Mouse (Mus musculus) splenic B cell, adult 2 months (primary cell): Measurements from ENCODE around the gene Kif22.
"Not testable (repeated sequence)": the region's sequence is repeated elsewhere in the genome, so short reads cannot be mapped to it uniquely, and the experiment has no call there.

Experiments used
- DNase-seq: peaks from one replicate; pipeline ENCODE4 v3.0.0-alpha.2; 2011; ENCODE audit warnings: low read depth, low spot score
- H3K27me3 ChIP-seq: 2 replicates; pipeline ENCODE4 v1.6.1; 2012; ENCODE audit warnings: mild to moderate bottlenecking, low read length, moderate library complexity, mixed read lengths; ENCODE audit not compliant: control insufficient read depth, poor library complexity, insufficient read depth, severe bottlenecking
- H3K36me3 ChIP-seq: 2 replicates; pipeline ENCODE4 v1.6.1; 2012; ENCODE audit warnings: mild to moderate bottlenecking, low read length, moderate library complexity, mixed read lengths; ENCODE audit not compliant: control insufficient read depth, poor library complexity, insufficient read depth, severe bottlenecking

Gene Kif22

GRCm38 (mm10) chr7:127041851-127042672 lies at the start of gene Kif22:
Gene Kif22 (minus strand): TSS chr7:127042471.
- no peaks in the 10 kb centered on the region for H3K36me3 ChIP-seq
- peak; percentile 88 for DNase-seq
- H3K27me3 ChIP-seq: no peaks in the 10 kb centered on the region

- peak; percentile 98 for DNase-seq
- Histone ChIP-seq H3K27me3 (no peaks in the 10 kb centered on the region), H3K36me3 (peaks cover 3% of the 10 kb centered on the region)
Measured at GRCm38 (mm10) chr7:127091114-127091896, 49.0 kb upstream of the Kif22 start, which contains the start of gene AI467606. Gene AI467606 (plus strand): TSS chr7:127091359.

GRCm38 (mm10) chr7:127090154-127091113 lies 48.2 kb upstream of the Kif22 start:
- DNase-seq: peak; percentile 44
- H3K27me3 ChIP-seq: no peaks in the 10 kb centered on the region
- H3K36me3 ChIP-seq: peaks cover 1% of the 10 kb centered on the region; the same call in 1 of the 2 replicates

GRCm38 (mm10) chr7:127088901-127089845 lies 46.9 kb upstream of the Kif22 start:
- peak; percentile 65 for DNase-seq
- Histone ChIP-seq H3K27me3 (no peaks in the 10 kb centered on the region), H3K36me3 (peaks cover 1% of the 10 kb centered on the region; the same call in 1 of the 2 replicates)

GRCm38 (mm10) chr7:127088083-127088482 lies 45.8 kb upstream of the Kif22 start:
- no peaks in the 10 kb centered on the region for H3K36me3 ChIP-seq
- no peaks in the 10 kb centered on the region for H3K27me3 ChIP-seq
- no peak for DNase-seq

- H3K36me3 ChIP-seq, DNase-seq, H3K27me3 ChIP-seq: not testable (repeated sequence)
Measured at GRCm38 (mm10) chr7:127087278-127088010, 45.2 kb upstream of the Kif22 start, which contains the start of gene Zg16. Gene Zg16 (minus strand): TSS chr7:127087328.

GRCm38 (mm10) chr7:127085751-127086150 lies 43.5 kb upstream of the Kif22 start:
- DNase-seq, H3K27me3 ChIP-seq, H3K36me3 ChIP-seq: not testable (repeated sequence)

- Histone ChIP-seq H3K27me3 (no peaks in the 10 kb centered on the region), H3K36me3 (no peaks in the 10 kb centered on the region)
- DNase-seq: no peak
Measured at GRCm38 (mm10) chr7:127084794-127085193, 42.5 kb upstream of the Kif22 start.

- DNase-seq: peak; percentile 32
- H3K27me3 ChIP-seq: no peaks in the 10 kb centered on the region
- no peaks in the 10 kb centered on the region for H3K36me3 ChIP-seq
Measured at GRCm38 (mm10) chr7:127083689-127084088, 41.4 kb upstream of the Kif22 start.

GRCm38 (mm10) chr7:127082995-127083394 lies 40.7 kb upstream of the Kif22 start:
- Histone ChIP-seq H3K36me3 (no peaks in the 10 kb centered on the region), H3K27me3 (no peaks in the 10 kb centered on the region)
- no peak for DNase-seq

GRCm38 (mm10) chr7:127082271-127082670 lies 40.0 kb upstream of the Kif22 start:
- H3K36me3 ChIP-seq: no peaks in the 10 kb centered on the region
- no peak for DNase-seq
- no peaks in the 10 kb centered on the region for H3K27me3 ChIP-seq

GRCm38 (mm10) chr7:127080045-127080444 lies 37.8 kb upstream of the Kif22 start:
- DNase-seq: peak; percentile 62
- no peaks in the 10 kb centered on the region for H3K27me3 ChIP-seq
- no peaks in the 10 kb centered on the region for H3K36me3 ChIP-seq

- Histone ChIP-seq H3K27me3 (no peaks in the 10 kb centered on the region), H3K36me3 (no peaks in the 10 kb centered on the region)
- peak; percentile 67 for DNase-seq
Measured at GRCm38 (mm10) chr7:127077692-127078091, 35.4 kb upstream of the Kif22 start.
